Mouse (Mus musculus) stomach, embryonic 14.5 days (tissue): ENCODE data around the gene Gm10234. TPM values are rescaled to one million over a fixed set of nuclear protein-coding genes. Genes with fewer than 3 reads are reported as not detected.
A peak's percentile ranks its signal among the peaks of the same experiment; 100 is the strongest.

Experiments used
- ATAC-seq: fragments of 200-750 bp; cut with Nextera tagmentation; 2 replicates; pipeline ENCODE4 v1.8.0; 2017; ENCODE audit warnings: low read depth, moderate TSS enrichment; ENCODE audit not compliant: insufficient number of reproducible peaks, insufficient read depth, low FRiP score
- H3K27ac ChIP-seq: fragments of 300-500 bp; sonication (generic); 2 replicates; pipeline ENCODE4 v1.5.1; 2014; ENCODE audit warnings: mild to moderate bottlenecking, low read length, moderate library complexity, mixed read lengths
- H3K27me3 ChIP-seq: fragments of 300-500 bp; sonication (generic); 2 replicates; pipeline ENCODE4 v1.6.1; 2014; ENCODE audit warnings: low read length, control low read depth, mixed read lengths; ENCODE audit not compliant: control insufficient read depth, insufficient read depth
- H3K36me3 ChIP-seq: fragments of 300-500 bp; sonication (generic); 2 replicates; pipeline ENCODE4 v1.6.1; 2014; ENCODE audit warnings: mild to moderate bottlenecking, control low read depth, low read length, moderate library complexity, mixed read lengths; ENCODE audit not compliant: control insufficient read depth, insufficient read depth
- H3K4me1 ChIP-seq: fragments of 300-500 bp; sonication (generic); 2 replicates; pipeline ENCODE4 v1.6.1; 2014; ENCODE audit warnings: low read length, control low read depth, mixed read lengths; ENCODE audit not compliant: control insufficient read depth, insufficient read depth
- H3K4me2 ChIP-seq: fragments of 300-500 bp; sonication (generic); replicated peaks from 2 replicates; pipeline ENCODE4 v1.6.1; 2014; ENCODE audit warnings: low read depth, low read length, control low read depth
- H3K4me3 ChIP-seq: fragments of 300-500 bp; sonication (generic); 2 replicates; pipeline ENCODE4 v1.5.1; 2014; ENCODE audit warnings: low read depth, low read length, control low read depth
- H3K9ac ChIP-seq: fragments of 300-500 bp; sonication (generic); replicated peaks from 2 replicates; pipeline ENCODE4 v1.6.1; 2014; ENCODE audit warnings: low read depth, mild to moderate bottlenecking, control low read depth, low read length, moderate library complexity, mixed read lengths
- H3K9me3 ChIP-seq: fragments of 300-500 bp; sonication (generic); 2 replicates; pipeline ENCODE4 v1.6.1; 2016; ENCODE audit warnings: low read depth, low read length, control low read depth; ENCODE audit not compliant: control insufficient read depth
- WGBS: fragments of 180-500 bp; shearing (Covaris S2); extraction: QIAGEN DNeasy Blood & Tissue Kit; methylation state at CpG from one replicate; pipeline ENCODE4 v1.1.7; 2014; 5-methylcytosine and 5-hydroxymethylcytosine counted together
- polyA plus RNA-seq: library from polyadenylated mRNA; unstranded; fragments of >200 nt; fragmentation: Nextera tagmentation; extraction: Ambion mirVana; gene quantifications from 2 replicates; pipeline ENCODE4 v1.2.1, GENCODE M21; 2014

Gene Gm10234
- polyA plus RNA-seq, result not detected in 2 replicates

- no peaks in the 10 kb centered on the region for H3K36me3 ChIP-seq
- ATAC-seq, result no peak
- H3K4me3 ChIP-seq, result no peak within 1 kb of the TSS
- no peaks in the 10 kb centered on the region for H3K4me1 ChIP-seq
- no peaks in the 10 kb centered on the region for H3K27me3 ChIP-seq
- H3K27ac ChIP-seq, result no peak within 1 kb of the TSS
- no peaks in the 10 kb centered on the region for H3K9me3 ChIP-seq
- no peak within 1 kb of the TSS for H3K4me2 ChIP-seq
- H3K9ac ChIP-seq, result no peak within 1 kb of the TSS
Observed at GRCm38 (mm10) chr6:95321812-95322211, at the start of gene Gm10234. Gene Gm10234 (plus strand): TSS chr6:95322112.

- Histone ChIP-seq H3K27me3 (no peaks in the 10 kb centered on the region), H3K4me3 (no peak overlapping the region), H3K4me1 (no peaks in the 10 kb centered on the region), H3K9me3 (no peaks in the 10 kb centered on the region), H3K4me2 (no peak overlapping the region), H3K27ac (no peak overlapping the region), H3K36me3 (no peaks in the 10 kb centered on the region), H3K9ac (no peak overlapping the region)
- no peak for ATAC-seq
- WGBS, result 70% methylated on average over 1 of the region's 1 CpGs
Observed at GRCm38 (mm10) chr6:95277633-95278032, 44.3 kb upstream of the Gm10234 start.

GRCm38 (mm10) chr6:95296025-95296424, 25.9 kb upstream of the Gm10234 start:
- H3K9ac ChIP-seq, result no peak overlapping the region
- H3K4me2 ChIP-seq, result no peak overlapping the region
- no peaks in the 10 kb centered on the region for H3K4me1 ChIP-seq
- no peak overlapping the region for H3K4me3 ChIP-seq
- no peaks in the 10 kb centered on the region for H3K27me3 ChIP-seq
- no peak overlapping the region for H3K27ac ChIP-seq
- H3K9me3 ChIP-seq, result no peaks in the 10 kb centered on the region
- no peak for ATAC-seq
- WGBS, result 76% methylated on average over 4 of the region's 4 CpGs
- no peaks in the 10 kb centered on the region for H3K36me3 ChIP-seq

GRCm38 (mm10) chr6:95298387-95298786, 23.5 kb upstream of the Gm10234 start:
- Histone ChIP-seq H3K9ac (no peak overlapping the region), H3K9me3 (no peaks in the 10 kb centered on the region), H3K27ac (no peak overlapping the region), H3K36me3 (no peaks in the 10 kb centered on the region), H3K27me3 (no peaks in the 10 kb centered on the region), H3K4me3 (no peak overlapping the region), H3K4me2 (no peak overlapping the region), H3K4me1 (no peaks in the 10 kb centered on the region)
- ATAC-seq, result no peak
- 65% methylated on average over 3 of the region's 3 CpGs for WGBS

GRCm38 (mm10) chr6:95300658-95301057, 21.3 kb upstream of the Gm10234 start:
- Histone ChIP-seq H3K9me3 (no peaks in the 10 kb centered on the region), H3K9ac (no peak overlapping the region), H3K4me1 (no peaks in the 10 kb centered on the region), H3K27ac (no peak overlapping the region), H3K36me3 (no peaks in the 10 kb centered on the region), H3K27me3 (no peaks in the 10 kb centered on the region), H3K4me3 (no peak overlapping the region), H3K4me2 (no peak overlapping the region)
- 74% methylated on average over 2 of the region's 2 CpGs for WGBS
- no peak for ATAC-seq

- Histone ChIP-seq H3K4me1 (no peaks in the 10 kb centered on the region), H3K27ac (no peak overlapping the region), H3K27me3 (no peaks in the 10 kb centered on the region), H3K4me2 (no peak overlapping the region), H3K4me3 (no peak overlapping the region), H3K9ac (no peak overlapping the region), H3K36me3 (no peaks in the 10 kb centered on the region), H3K9me3 (no peaks in the 10 kb centered on the region)
- ATAC-seq, result no peak
- WGBS, result 57% methylated on average over 5 of the region's 5 CpGs
Observed at GRCm38 (mm10) chr6:95331191-95331590, 9.3 kb downstream of the Gm10234 start.

GRCm38 (mm10) chr6:95334781-95335180, 12.9 kb downstream of the Gm10234 start:
- Histone ChIP-seq H3K9ac (no peak overlapping the region), H3K27ac (no peak overlapping the region), H3K36me3 (no peaks in the 10 kb centered on the region), H3K27me3 (no peaks in the 10 kb centered on the region), H3K4me2 (no peak overlapping the region), H3K4me1 (no peaks in the 10 kb centered on the region), H3K9me3 (no peaks in the 10 kb centered on the region), H3K4me3 (no peak overlapping the region)
- 69% methylated on average over 6 of the region's 6 CpGs for WGBS
- ATAC-seq, result peak; percentile 23; the same call in 1 of the 2 replicates

- H3K4me3 ChIP-seq, result no peak overlapping the region
- no peaks in the 10 kb centered on the region for H3K27me3 ChIP-seq
- ATAC-seq, result no peak
Observed at GRCm38 (mm10) chr6:95349378-95349777, 27.5 kb downstream of the Gm10234 start.

GRCm38 (mm10) chr6:95353043-95353442, 31.1 kb downstream of the Gm10234 start:
- Histone ChIP-seq H3K4me2 (no peak overlapping the region), H3K9ac (no peak overlapping the region), H3K27me3 (no peaks in the 10 kb centered on the region), H3K4me1 (no peaks in the 10 kb centered on the region; the same call in 1 of the 2 replicates), H3K36me3 (no peaks in the 10 kb centered on the region), H3K4me3 (no peak overlapping the region), H3K9me3 (no peaks in the 10 kb centered on the region), H3K27ac (no peak overlapping the region)
- ATAC-seq, result no peak
- WGBS, result 86% methylated on average over 7 of the region's 7 CpGs

More at GRCm38 (mm10) chr6:95349378-95349777, 27.5 kb downstream of the Gm10234 start:
- Histone ChIP-seq H3K36me3 (no peaks in the 10 kb centered on the region), H3K27ac (no peak overlapping the region), H3K4me2 (no peak overlapping the region), H3K9me3 (no peaks in the 10 kb centered on the region), H3K9ac (no peak overlapping the region), H3K4me1 (no peaks in the 10 kb centered on the region)
